Mouse (Mus musculus): ENCODE data around the gene Rps6ka2. TPM values are rescaled to one million over a fixed set of nuclear protein-coding genes. Genes with fewer than 3 reads are reported as not detected.

Rps6ka2 gene
- polyA plus RNA-seq, 1 experiment: 21.5 TPM

Other genes starting within 250 kb of the Rps6ka2 start
- gene Rsph3b, start 221.4 kb upstream of the Rps6ka2 start, polyA plus RNA-seq (2011; ENCODE audit: insufficient read length, low read depth, missing spikeins): 17.4 and 21.0 TPM in 2 replicates
- gene Tagap1, start 209.0 kb upstream of the Rps6ka2 start, polyA plus RNA-seq (2011; ENCODE audit: insufficient read length, low read depth, missing spikeins): 16.3 and 18.6 TPM in 2 replicates
- 153 and 166 TPM in 2 replicates for gene Rnaset2b, start 199.5 kb upstream of the Rps6ka2 start, polyA plus RNA-seq (2011; ENCODE audit: insufficient read length, low read depth, missing spikeins)
- gene Gm49721, start 191.2 kb upstream of the Rps6ka2 start, polyA plus RNA-seq (2011; ENCODE audit: insufficient read length, low read depth, missing spikeins): not detected in 2 replicates
- gene Gm1604a, start 144.5 kb upstream of the Rps6ka2 start, polyA plus RNA-seq (2011; ENCODE audit: insufficient read length, low read depth, missing spikeins): not detected in 2 replicates
- not detected in 2 replicates for gene Tcp10a, start 154.5 kb downstream of the Rps6ka2 start, polyA plus RNA-seq (2011; ENCODE audit: insufficient read length, low read depth, missing spikeins)
- not detected in 2 replicates for gene Ttll2, start 182.6 kb downstream of the Rps6ka2 start, polyA plus RNA-seq (2011; ENCODE audit: insufficient read length, low read depth, missing spikeins)
- not detected in 2 replicates for gene Gm49630, start 201.9 kb downstream of the Rps6ka2 start, polyA plus RNA-seq (2011; ENCODE audit: insufficient read length, low read depth, missing spikeins)
- not detected in 2 replicates for gene Unc93a2, start 215.3 kb downstream of the Rps6ka2 start, polyA plus RNA-seq (2011; ENCODE audit: insufficient read length, low read depth, missing spikeins)